In genomic region chr2:60200667-60201066, GRCm38 (mm10) we compare ENCODE assay signal across 9 mouse cellular contexts. TPM values are rescaled to one million over a fixed set of nuclear protein-coding genes. Genes with fewer than 3 reads are reported as not detected.
DNase-seq lines count a peak whose midpoint lies in the region; ATAC-seq and TF ChIP-seq lines count a peak whose summit lies in the region.
"Had no signal": no experiment of that assay in that cellular context is flagged by ENCODE, and none has a peak within 500 bp of the region (broad histone marks: within the 10 kb centered on the region; RNA-seq: fewer than 3 reads in every experiment).

No protein-coding gene starts in this region.

- WGBS in forebrain, postnatal 0 days, result 50% methylated on average over 8 of the region's 8 CpGs
- WGBS in liver, adult 2 months, result 73% methylated on average over 8 of the region's 8 CpGs

- ATAC-seq in forebrain, postnatal 0 days, result no peak

- no peaks in the 10 kb centered on the region for H3K9me3 ChIP-seq in forebrain, postnatal 0 days (ENCODE audit: low read length)
- H3K9me3 ChIP-seq: heart, embryonic 13.5 days had no signal

- no peaks in the 10 kb centered on the region for H3K79me2 ChIP-seq in liver, adult 2 months (ENCODE audit: control insufficient read depth, insufficient read depth, low read length)

- TF ChIP-seq POLR2A in liver, adult 2 months (IDR thresholded peaks at IDR 0.05; ENCODE audit: extremely low read depth, insufficient read depth, low read length), result no peak

- no peaks in the 10 kb centered on the region for H3K27me3 ChIP-seq in forebrain, postnatal 0 days (ENCODE audit: insufficient read depth, low read length)
- no peaks in the 10 kb centered on the region for H3K27me3 ChIP-seq in liver, adult 2 months (ENCODE audit: control insufficient read depth, insufficient read depth, low read length)
- H3K27me3 ChIP-seq: heart, embryonic 13.5 days had no signal

- 0 out of 2 replicates have a peak, but pooled peaks cover 6% of the 10 kb centered on the region for H3K36me3 ChIP-seq in forebrain, postnatal 0 days (ENCODE audit: insufficient read depth)
- no peaks in the 10 kb centered on the region for H3K36me3 ChIP-seq in liver, adult 2 months (ENCODE audit: control insufficient read depth, insufficient read depth, low read length)

- H3K9ac ChIP-seq in forebrain, postnatal 0 days, result no peak overlapping the region
- no peak overlapping the region for H3K9ac ChIP-seq in liver, adult 2 months (ENCODE audit: low read depth, low read length)
- H3K9ac ChIP-seq: heart, embryonic 13.5 days had no signal

- H3K4me3 ChIP-seq in forebrain, postnatal 0 days (ENCODE audit: low read depth, low read length), result no peak overlapping the region
- H3K4me3 ChIP-seq in liver, adult 2 months (ENCODE audit: insufficient read depth, low read depth, low read length), result no peak overlapping the region
- H3K4me3 ChIP-seq: heart, embryonic 13.5 days had no signal

- TF ChIP-seq CTCF in forebrain, postnatal 0 days (IDR thresholded peaks at IDR 0.05; ENCODE audit: low read depth), result peak; percentile 63
- peak; percentile 86 for TF ChIP-seq CTCF in liver, adult 2 months (IDR thresholded peaks at IDR 0.05; ENCODE audit: low read depth, low read length)

- H3K27ac ChIP-seq in forebrain, postnatal 0 days (ENCODE audit: low read depth, low read length), result no peak overlapping the region
- H3K27ac ChIP-seq in liver, adult 2 months (replicated peaks; ENCODE audit: insufficient read depth, low read depth, low read length), result no peak overlapping the region
- H3K27ac ChIP-seq: heart, embryonic 13.5 days had no signal

- no peak overlapping the region for H3K4me2 ChIP-seq in forebrain, postnatal 0 days (ENCODE audit: low read depth)
- H3K4me2 ChIP-seq: heart, embryonic 13.5 days had no signal

- H3K4me1 ChIP-seq in forebrain, postnatal 0 days (ENCODE audit: insufficient read depth), result no peaks in the 10 kb centered on the region
- H3K4me1 ChIP-seq in liver, adult 2 months (ENCODE audit: control insufficient read depth, insufficient read depth, low read length), result no peaks in the 10 kb centered on the region
- H3K4me1 ChIP-seq: heart, embryonic 13.5 days had no signal

- intact Hi-C loops in left cerebral cortex, postnatal 4 days (cut with DNase I), result no loop called here
- intact Hi-C loops in left cerebral cortex, postnatal 36 days (cut with DNase I), result loop anchor here (10.0 kb wide), 1 partner anchor 676 kb away; no protein-coding TSS in a partner anchor

- peak; percentile 61 to 87 for DNase-seq in adrenal gland, adult (ENCODE audit: inconsistent age in 2 of 2, low spot score in 1 of 2)
- DNase-seq in adrenal gland, adult 8-10 months, result no peak
- peak; percentile 64 for DNase-seq in left cerebral cortex, postnatal 4 days
- DNase-seq in left cerebral cortex, postnatal 36 days (ENCODE audit: low spot score in 2 of 2), result no peak
- peak; percentile 64 for DNase-seq in adrenal gland, adult 2 months
- peak; percentile 25 for DNase-seq in forebrain, postnatal 0 days
- no peak for DNase-seq in liver, adult 2 months (ENCODE audit: extremely low read depth, low read depth, low spot score)
- DNase-seq in spleen, adult 12 weeks (ENCODE audit: low spot score), result peak; percentile 42

RNA-seq across cellular contexts. Expression of gene Baz2b, which starts 9.0 kb away (rescaled TPM):
- 10 to 100 TPM; 66.7 to 95.8 (median 82.7) TPM for total RNA-seq in adrenal gland, adult 8-10 months (2022)
- total RNA-seq in left cerebral cortex, postnatal 4 days (2021), result 10 to 100 TPM; 74.0 to 79.6 TPM
- 10 to 100 TPM; 49.3 to 64.1 TPM for total RNA-seq in left cerebral cortex, postnatal 36 days (2021)
- total RNA-seq in adrenal gland, adult 2 months (2021), result 10 to 100 TPM; 60.3 to 86.8 TPM
- 7.8 and 11.9 TPM in 2 replicates for polyA plus RNA-seq in adrenal gland, adult 2 months (2012; rRNA removed)
- 52.2 and 71.7 TPM in 2 replicates for total RNA-seq in forebrain, postnatal 0 days (2014; rRNA removed)
- 22.2 and 40.6 TPM in 2 replicates for polyA plus RNA-seq in forebrain, postnatal 0 days (2015; fragmentation: Nextera tagmentation; extraction: Ambion mirVana)
- total RNA-seq in liver, adult 2 months (2014; rRNA removed), result 23.0 and 23.5 TPM in 2 replicates
- polyA plus RNA-seq in liver, adult 2 months (2012; rRNA removed), result 2.9 and 4.8 TPM in 2 replicates

RNA-seq across cellular contexts. Expression of gene March7, which starts 9.0 kb away (rescaled TPM):
- total RNA-seq in adrenal gland, adult 8-10 months (2022), result 10 to 100 TPM; 42.4 to 76.6 (median 60.0) TPM
- total RNA-seq in left cerebral cortex, postnatal 4 days (2021), result 10 to 100 TPM; 85.0 to 86.8 TPM
- total RNA-seq in left cerebral cortex, postnatal 36 days (2021), result 10 to 100 TPM; 53.9 to 59.4 TPM
- total RNA-seq in adrenal gland, adult 2 months (2021), result 10 to 100 TPM; 35.6 to 44.2 TPM
- polyA plus RNA-seq in adrenal gland, adult 2 months (2012; rRNA removed), result 3.7 and 4.7 TPM in 2 replicates
- total RNA-seq in forebrain, postnatal 0 days (2014; rRNA removed), result 126 and 143 TPM in 2 replicates
- polyA plus RNA-seq in forebrain, postnatal 0 days (2015; fragmentation: Nextera tagmentation; extraction: Ambion mirVana), result 71.7 and 87.5 TPM in 2 replicates
- total RNA-seq in liver, adult 2 months (2014; rRNA removed), result 31.5 and 37.6 TPM in 2 replicates
- 4.1 and 4.7 TPM in 2 replicates for polyA plus RNA-seq in liver, adult 2 months (2012; rRNA removed)

Comparison
In these comparisons a context has a peak if more than half of its experiments do, and no peak if none do; other contexts are left out.
1. DNase-seq: peak in adrenal gland, adult (2 of 2), left cerebral cortex, postnatal 4 days (single experiment), adrenal gland, adult 2 months (single experiment), forebrain, postnatal 0 days (single experiment) and spleen, adult 12 weeks (single experiment); none in adrenal gland, adult 8-10 months (single experiment), left cerebral cortex, postnatal 36 days (0 of 2) and liver, adult 2 months (single experiment).